Mouse (Mus musculus): ENCODE measurements around the gene Ndufab1. TPM values are rescaled to one million over a fixed set of nuclear protein-coding genes. Genes with fewer than 3 reads are reported as not detected.
"Not testable (repeated sequence)": the region's sequence is repeated elsewhere in the genome, so short reads cannot be mapped to it uniquely, and the experiment has no call there.

The Ndufab1 gene
- total RNA-seq (2021): 100 to 1,000 TPM; 638 to 657 TPM
- long read RNA-seq, experiment 1, transcript Ndufab1-203 (5 exons, 1,416 nt): major isoform, 1,175 of 1,316 reads
- long read RNA-seq, experiment 1, transcript Ndufab1-201 (5 exons, 3,479 nt): minor isoform, 28 of 1,316 reads
- long read RNA-seq, experiment 1, transcript Ndufab1-205 (3 exons, 397 nt): minor isoform, 10 of 1,316 reads
- long read RNA-seq, experiment 1, partial matches to known transcripts: 6 of 1,316 reads
- long read RNA-seq, experiment 1, other reads (novel, unspliced or antisense): 93 of 1,316 reads
- long read RNA-seq, experiment 2, transcript Ndufab1-203 (5 exons, 1,416 nt): major isoform, 1,252 of 1,377 reads
- long read RNA-seq, experiment 2, transcript Ndufab1-205 (3 exons, 397 nt): minor isoform, 5 of 1,377 reads
- long read RNA-seq, experiment 2, transcript Ndufab1-201 (5 exons, 3,479 nt): minor isoform, 19 of 1,377 reads
- long read RNA-seq, experiment 2, partial matches to known transcripts: 4 of 1,377 reads
- long read RNA-seq, experiment 2, other reads (novel, unspliced or antisense): 93 of 1,377 reads

GRCm38 (mm10) chr7:122101747-122102244 is at the start of gene Ndufab1:
Gene Ndufab1 (minus strand): TSS chr7:122101886.
- intact Hi-C loops (cut with DNase I): no loop called here
- peak; percentile 76 to 79 for DNase-seq

- intact Hi-C loops (cut with DNase I): no loop called here
- no peak for DNase-seq
These were observed 39.3 kb upstream of the Ndufab1 start for GRCm38 (mm10) chr7:122140991-122141390.

- intact Hi-C loops (cut with DNase I): no loop called here
- DNase-seq: no peak
These were observed 36.5 kb upstream of the Ndufab1 start for GRCm38 (mm10) chr7:122138190-122138589.

GRCm38 (mm10) chr7:122137071-122137470 is 35.4 kb upstream of the Ndufab1 start:
- no peak for DNase-seq
- intact Hi-C loops (cut with DNase I): no loop called here

GRCm38 (mm10) chr7:122135070-122135469 is 33.4 kb upstream of the Ndufab1 start:
- intact Hi-C loops (cut with DNase I): no loop called here
- no peak for DNase-seq

GRCm38 (mm10) chr7:122133338-122133625 is 31.6 kb upstream of the Ndufab1 start:
- intact Hi-C loops (cut with DNase I): no loop called here
- no peak for DNase-seq

- intact Hi-C loops (cut with DNase I): no loop called here
- DNase-seq: peak; percentile 96 to 97
These were observed 31.0 kb upstream of the Ndufab1 start, which contains the start of the genes Palb2 and Dctn5 for GRCm38 (mm10) chr7:122132497-122133337. Gene Palb2 (minus strand): TSS chr7:122132985. Gene Dctn5 (plus strand): TSS chr7:122133041.

- DNase-seq: no peak
- intact Hi-C loops (cut with DNase I): no loop called here
These were observed 30.1 kb upstream of the Ndufab1 start for GRCm38 (mm10) chr7:122131834-122132233.

- DNase-seq: no peak
- intact Hi-C loops (cut with DNase I): no loop called here
These were observed 25.3 kb upstream of the Ndufab1 start for GRCm38 (mm10) chr7:122126946-122127345.

GRCm38 (mm10) chr7:122125636-122126035 is 23.9 kb upstream of the Ndufab1 start:
- intact Hi-C loops (cut with DNase I): no loop called here
- no peak for DNase-seq

GRCm38 (mm10) chr7:122123518-122123917 is 21.8 kb upstream of the Ndufab1 start:
- intact Hi-C loops (cut with DNase I): no loop called here

GRCm38 (mm10) chr7:122108206-122108605 is 6.5 kb upstream of the Ndufab1 start:
- intact Hi-C loops (cut with DNase I): no loop called here
- DNase-seq: no peak

More at GRCm38 (mm10) chr7:122123518-122123917, 21.8 kb upstream of the Ndufab1 start:
- no peak for DNase-seq

- DNase-seq; intact Hi-C loops (cut with DNase I): not testable (repeated sequence)
These were observed 506 bp downstream of the Ndufab1 start for GRCm38 (mm10) chr7:122101014-122101746.

GRCm38 (mm10) chr7:122099222-122099621 is 2.5 kb downstream of the Ndufab1 start:
- no peak for DNase-seq
- intact Hi-C loops (cut with DNase I): no loop called here

- no peak for DNase-seq
- intact Hi-C loops (cut with DNase I): no loop called here
These were observed 3.7 kb downstream of the Ndufab1 start for GRCm38 (mm10) chr7:122098009-122098408.

GRCm38 (mm10) chr7:122094564-122095330 is 6.9 kb downstream of the Ndufab1 start:
- intact Hi-C loops (cut with DNase I): no loop called here

GRCm38 (mm10) chr7:122087195-122087982 is 14.3 kb downstream of the Ndufab1 start:
- DNase-seq: no peak
- intact Hi-C loops (cut with DNase I): no loop called here

More at GRCm38 (mm10) chr7:122094564-122095330, 6.9 kb downstream of the Ndufab1 start:
- no peak for DNase-seq

- intact Hi-C loops (cut with DNase I): no loop called here
- no peak for DNase-seq
These were observed 20.6 kb downstream of the Ndufab1 start for GRCm38 (mm10) chr7:122081071-122081470.

All from gastrocnemius, postnatal 36 days (tissue).